Mouse (Mus musculus) stomach, postnatal 0 days (tissue): ENCODE measurements around the gene Zfp688. TPM values are rescaled to one million over a fixed set of nuclear protein-coding genes. Genes with fewer than 3 reads are reported as not detected.

Experiments used
- ATAC-seq: fragments of 200-750 bp; cut with Nextera tagmentation; 2 replicates; pipeline ENCODE4 v1.8.0; 2017; ENCODE audit not compliant: low FRiP score, low TSS enrichment
- DNase-seq: peaks from one replicate; pipeline ENCODE4 v3.0.0-alpha.2; 2016; ENCODE audit warnings: low spot score
- H3K27ac ChIP-seq: fragments of 300-500 bp; sonication (generic); replicated peaks from 2 replicates; pipeline ENCODE4 v1.5.1; 2014; ENCODE audit warnings: mild to moderate bottlenecking, control low read depth
- H3K27me3 ChIP-seq: fragments of 300-500 bp; sonication (generic); 2 replicates; pipeline ENCODE4 v1.6.1; 2014; ENCODE audit warnings: low read length; ENCODE audit not compliant: control insufficient read depth, insufficient read depth
- H3K36me3 ChIP-seq: fragments of 300-500 bp; sonication (generic); 2 replicates; pipeline ENCODE4 v1.6.1; 2014; ENCODE audit warnings: low read length, mixed read lengths; ENCODE audit not compliant: control insufficient read depth, insufficient read depth
- H3K4me1 ChIP-seq: fragments of 300-500 bp; sonication (generic); replicated peaks from 2 replicates; pipeline ENCODE4 v1.6.1; 2014; ENCODE audit warnings: antibody characterized with exemption; ENCODE audit not compliant: control insufficient read depth, insufficient read depth
- H3K4me2 ChIP-seq: fragments of 300-500 bp; sonication (generic); replicated peaks from 2 replicates; pipeline ENCODE4 v1.6.1; 2014; ENCODE audit warnings: low read depth, mild to moderate bottlenecking, control low read depth, moderate library complexity
- H3K4me3 ChIP-seq: fragments of 300-500 bp; sonication (generic); 2 replicates; pipeline ENCODE4 v1.5.1; 2014; ENCODE audit warnings: low read depth, low read length, control low read depth
- H3K9ac ChIP-seq: fragments of 300-500 bp; sonication (generic); 2 replicates; pipeline ENCODE4 v1.6.1; 2014; ENCODE audit warnings: mild to moderate bottlenecking, low read length, control low read depth, mixed read lengths
- H3K9me3 ChIP-seq: fragments of 300-500 bp; sonication (generic); 2 replicates; pipeline ENCODE4 v1.6.1; 2016; ENCODE audit warnings: low read length; ENCODE audit not compliant: control insufficient read depth
- CTCF ChIP-seq: IDR thresholded peaks from 2 replicates; pipeline ENCODE4 v1.5.1; 2016; ENCODE audit warnings: antibody characterized with exemption, low read depth, mild to moderate bottlenecking, moderate library complexity
- EP300 ChIP-seq: optimal IDR thresholded peaks from 2 replicates; pipeline ENCODE3; 2016; ENCODE audit warnings: antibody characterized with exemption
- WGBS: fragments of 180-500 bp; shearing (Covaris S2); extraction: QIAGEN DNeasy Blood & Tissue Kit; methylation state at CpG from one replicate; pipeline ENCODE4 v1.1.7; 2014; 5-methylcytosine and 5-hydroxymethylcytosine counted together
- polyA plus RNA-seq: library from polyadenylated mRNA; unstranded; fragments of >200 nt; fragmentation: Nextera tagmentation; extraction: Ambion mirVana; gene quantifications from 2 replicates; pipeline ENCODE4 v1.2.1, GENCODE M21; 2015

Gene Zfp688
- polyA plus RNA-seq, 1 experiment from 2014 or later, result 15.6 TPM

DNA sequence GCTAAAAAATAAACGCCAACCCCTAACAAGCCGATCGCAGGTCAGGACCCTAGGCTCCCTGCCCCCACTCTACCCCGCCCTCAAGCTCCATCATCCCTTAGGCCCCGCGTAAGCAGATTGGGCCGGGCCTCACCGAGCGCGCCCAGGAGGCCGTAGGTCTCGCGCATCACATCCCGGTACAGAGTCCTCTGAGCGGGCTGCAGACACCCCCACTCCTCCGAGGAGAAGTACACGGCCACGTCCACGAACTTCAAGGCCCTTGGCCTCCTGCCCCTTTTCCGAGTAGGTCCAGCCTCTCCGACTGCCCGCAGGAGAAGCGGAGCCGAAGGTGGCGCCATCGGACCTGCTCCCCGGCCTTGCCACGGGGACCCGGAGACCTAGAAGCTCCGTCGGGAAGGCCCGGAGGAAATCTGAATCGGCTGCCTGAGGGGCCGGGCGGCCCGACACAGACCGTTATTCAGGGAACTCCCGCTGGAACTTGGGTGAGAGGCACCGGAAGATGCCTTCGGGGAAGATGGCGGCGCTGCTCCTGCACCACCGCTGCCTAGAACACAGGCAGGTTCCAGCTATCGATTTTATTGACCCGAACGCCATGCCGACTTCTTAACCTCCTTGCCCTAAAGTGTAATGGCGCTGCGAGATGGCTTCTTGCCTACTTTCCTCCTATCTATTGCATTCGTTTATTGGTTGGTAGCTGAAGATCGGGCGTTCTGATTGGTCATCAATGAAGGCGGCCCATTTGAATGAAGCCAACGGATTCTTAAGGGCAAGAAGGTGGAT is 26.8 kb upstream of the Zfp688 start, which contains the start of gene Zfp689:
TSS of gene Zfp689 (minus strand) at position 638 of the 780 bp plus-strand sequence.
- Histone ChIP-seq H3K27ac (peak within 1 kb of the TSS; percentile 91), H3K9ac (peak within 1 kb of the TSS; percentile 75), H3K4me1 (peaks cover 6% of the 10 kb centered on the region; the same call in 1 of the 2 replicates), H3K4me2 (peak within 1 kb of the TSS; percentile 60), H3K4me3 (peak within 1 kb of the TSS; percentile 68), H3K9me3 (no peaks in the 10 kb centered on the region), H3K27me3 (no peaks in the 10 kb centered on the region), H3K36me3 (peaks cover 6% of the 10 kb centered on the region; the same call in 1 of the 2 replicates)
- DNase-seq (peak; percentile 91), ATAC-seq (peak; percentile 93)
- TF ChIP-seq CTCF (peak; percentile 29; the same call in 1 of the 2 replicates), EP300 (peak; percentile 94)
- 0% methylated on average over 54 of the region's 54 CpGs for WGBS

DNA sequence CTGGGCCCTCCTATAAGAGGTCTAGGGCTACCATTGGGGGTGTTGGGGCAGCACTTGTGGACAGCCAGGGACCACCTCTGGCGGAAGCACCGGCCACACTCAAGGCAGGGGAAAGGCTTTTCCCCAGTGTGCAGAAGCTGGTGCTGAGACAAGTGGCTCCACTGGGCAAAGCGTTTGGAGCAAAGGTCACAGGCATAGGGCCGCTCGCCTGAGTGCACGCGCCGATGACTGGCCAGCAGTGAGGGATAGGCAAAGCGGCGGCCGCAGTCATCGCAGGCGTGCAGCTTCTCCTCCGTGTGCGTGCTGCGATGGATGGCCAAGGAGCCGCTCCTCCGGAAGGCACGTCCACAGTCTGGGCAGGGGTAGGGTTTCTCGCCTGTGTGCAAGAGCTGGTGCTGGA is 22.1 kb upstream of the Zfp688 start:
- no peaks in the 10 kb centered on the region for H3K9me3 ChIP-seq
- TF ChIP-seq EP300, result no peak
- no peak for TF ChIP-seq CTCF
- no peaks in the 10 kb centered on the region for H3K4me1 ChIP-seq
- WGBS, result 89% methylated on average over 20 of the region's 20 CpGs
- no peak overlapping the region for H3K4me3 ChIP-seq
- DNase-seq, result no peak
- no peak overlapping the region for H3K4me2 ChIP-seq
- H3K36me3 ChIP-seq, result peaks cover 9% of the 10 kb centered on the region; the same call in 1 of the 2 replicates
- no peak overlapping the region for H3K9ac ChIP-seq
- no peak for ATAC-seq
- no peaks in the 10 kb centered on the region for H3K27me3 ChIP-seq
- H3K27ac ChIP-seq, result no peak overlapping the region

DNA sequence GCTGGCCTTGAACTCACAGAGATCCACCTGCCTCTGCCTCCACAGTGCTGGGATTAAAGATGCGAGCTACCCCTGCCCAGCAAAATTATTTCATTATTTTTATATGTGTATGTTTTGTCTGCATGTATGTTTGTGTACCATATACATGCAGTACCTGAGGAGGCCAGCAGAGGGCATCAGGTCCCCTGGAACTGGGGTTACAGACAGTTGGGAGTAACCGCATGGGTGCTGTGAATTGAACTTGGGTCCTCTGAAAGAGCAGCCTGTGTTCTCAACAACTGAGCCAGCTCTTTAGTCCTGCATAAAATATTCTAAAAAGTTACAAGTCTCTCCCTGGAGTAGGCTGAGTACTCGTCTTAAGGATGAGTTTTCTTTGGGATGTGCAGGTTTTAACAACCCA is 15.9 kb upstream of the Zfp688 start:
- TF ChIP-seq CTCF (peak; percentile 58), EP300 (no peak)
- Histone ChIP-seq H3K36me3 (no peaks in the 10 kb centered on the region), H3K4me2 (no peak overlapping the region), H3K27me3 (no peaks in the 10 kb centered on the region), H3K9me3 (peaks cover 5% of the 10 kb centered on the region; the same call in 1 of the 2 replicates), H3K27ac (no peak overlapping the region), H3K4me1 (no peaks in the 10 kb centered on the region), H3K4me3 (no peak overlapping the region), H3K9ac (no peak overlapping the region)
- DNase-seq (no peak), ATAC-seq (no peak)
- 94% methylated on average over 3 of the region's 3 CpGs for WGBS

- no peak overlapping the region for H3K9ac ChIP-seq
- H3K9me3 ChIP-seq, result peaks cover 5% of the 10 kb centered on the region; the same call in 1 of the 2 replicates
- TF ChIP-seq EP300 (no peak), CTCF (no peak)
- H3K4me2 ChIP-seq, result no peak overlapping the region
- DNase-seq, result no peak
- no peak for ATAC-seq
- WGBS, result 88% methylated on average over 4 of the region's 4 CpGs
- no peak overlapping the region for H3K4me3 ChIP-seq
- H3K4me1 ChIP-seq, result no peaks in the 10 kb centered on the region
- H3K27ac ChIP-seq, result no peak overlapping the region
- no peaks in the 10 kb centered on the region for H3K36me3 ChIP-seq
- no peaks in the 10 kb centered on the region for H3K27me3 ChIP-seq
Observed at GRCm38 (mm10) chr7:127435206-127435605, 13.3 kb upstream of the Zfp688 start.

DNA sequence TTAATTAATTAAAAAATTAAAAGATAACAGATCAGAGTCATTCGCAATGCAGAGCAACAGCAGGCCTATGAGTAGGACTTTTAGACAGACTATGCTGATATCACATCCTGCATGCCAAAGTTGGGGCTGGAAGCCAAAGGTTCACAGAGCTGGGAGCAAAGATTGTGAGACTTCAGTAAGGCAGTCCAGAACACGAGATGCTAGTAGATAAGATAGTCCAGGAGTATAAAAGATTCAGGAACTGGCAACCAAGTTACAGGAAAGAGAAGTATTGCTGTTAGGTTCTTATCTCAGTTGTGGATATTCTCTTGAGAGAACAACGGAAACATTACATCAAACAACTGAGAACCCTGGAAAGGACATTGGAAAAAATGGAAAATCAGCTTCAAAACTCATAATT is 4.5 kb upstream of the Zfp688 start:
- no peak for DNase-seq
- H3K4me3 ChIP-seq, result no peak overlapping the region
- H3K27me3 ChIP-seq, result no peaks in the 10 kb centered on the region
- no peak overlapping the region for H3K9ac ChIP-seq
- no peaks in the 10 kb centered on the region for H3K36me3 ChIP-seq
- H3K4me2 ChIP-seq, result no peak overlapping the region
- H3K27ac ChIP-seq, result no peak overlapping the region
- H3K9me3 ChIP-seq, result no peaks in the 10 kb centered on the region
- ATAC-seq, result no peak
- TF ChIP-seq CTCF (no peak), EP300 (no peak)
- H3K4me1 ChIP-seq, result peaks cover under 1% of the 10 kb centered on the region; the same call in 1 of the 2 replicates
- whole genome bisulfite sequencing, result 60% methylated on average over 3 of the region's 3 CpGs

GRCm38 (mm10) chr7:127425911-127426310 is 4.0 kb upstream of the Zfp688 start:
- no peaks in the 10 kb centered on the region for H3K9me3 ChIP-seq
- WGBS, result 82% methylated on average over 2 of the region's 2 CpGs
- TF ChIP-seq EP300 (no peak), CTCF (no peak)
- DNase-seq (no peak), ATAC-seq (no peak; the same call in 1 of the 2 replicates)
- H3K4me3 ChIP-seq, result no peak overlapping the region
- no peaks in the 10 kb centered on the region for H3K27me3 ChIP-seq
- no peak overlapping the region for H3K4me2 ChIP-seq
- H3K4me1 ChIP-seq, result peaks cover 5% of the 10 kb centered on the region; the same call in 1 of the 2 replicates
- H3K27ac ChIP-seq, result no peak overlapping the region
- no peaks in the 10 kb centered on the region for H3K36me3 ChIP-seq
- H3K9ac ChIP-seq, result no peak overlapping the region
